Mouse (Mus musculus) adrenal gland, postnatal 36 days (tissue): Measurements from ENCODE around the gene Ppp2r1b. TPM values are rescaled to one million over a fixed set of nuclear protein-coding genes. Genes with fewer than 3 reads are reported as not detected.
A peak's percentile ranks its signal among the peaks of the same experiment; 100 is the strongest.

Experiments used
- DNase-seq, 2 experiments: peaks; one replicate each; pipeline ENCODE4 v3.0.0; 2021; ENCODE audit warnings: mixed read lengths in 1 of 2
- total RNA-seq, 2 experiments: library from RNA; stranded (reverse); gene quantifications; 2 replicates each; pipeline ENCODE4 v1.2.3; 2021

The Ppp2r1b gene
- total RNA-seq, 2 experiments from 2014 or later, result 35.4 to 35.7 TPM

DNA sequence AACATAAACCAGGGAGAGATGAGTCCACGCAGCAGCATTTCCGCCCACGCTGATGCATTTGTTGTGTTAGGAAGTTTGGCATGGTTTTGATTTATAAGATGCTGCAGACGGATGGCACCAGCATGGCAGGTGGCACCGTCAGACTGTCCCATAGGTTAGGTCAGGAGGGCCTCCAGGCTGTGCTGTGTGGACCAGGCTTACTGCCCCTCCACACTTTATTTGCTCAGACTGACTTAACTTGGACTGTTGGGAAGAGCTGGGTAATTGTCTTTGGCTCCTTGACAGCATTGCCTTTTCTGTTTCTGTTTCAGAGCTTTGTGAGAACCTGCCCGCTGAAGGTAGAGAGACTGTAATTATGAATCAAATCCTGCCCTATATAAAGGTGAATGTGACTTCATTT lies 21.9 kb downstream of the Ppp2r1b start:
- no peak for DNase-seq

DNA sequence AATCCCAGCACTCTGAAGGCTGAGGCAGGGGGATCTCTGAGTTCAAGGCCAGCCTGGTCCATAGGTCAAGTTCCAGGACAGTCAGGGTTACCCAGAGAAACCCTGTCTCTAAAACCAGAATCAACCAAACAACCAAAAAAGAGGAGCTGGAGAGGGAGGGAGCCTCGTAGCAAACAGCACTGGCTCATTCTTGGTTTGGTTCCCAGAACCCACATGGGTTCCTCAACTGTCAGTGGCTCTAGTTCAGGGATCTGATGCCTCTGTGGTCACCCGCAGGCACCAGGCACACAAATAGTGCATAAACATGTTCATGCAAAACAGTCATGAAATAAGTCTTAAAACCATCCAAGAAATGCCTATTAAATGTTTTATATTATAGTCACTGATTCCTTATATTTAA lies 23.1 kb downstream of the Ppp2r1b start:
- DNase-seq, result no peak

GRCm38 (mm10) chr9:50873210-50873609 lies 28.1 kb downstream of the Ppp2r1b start:
- no peak for DNase-seq

DNA sequence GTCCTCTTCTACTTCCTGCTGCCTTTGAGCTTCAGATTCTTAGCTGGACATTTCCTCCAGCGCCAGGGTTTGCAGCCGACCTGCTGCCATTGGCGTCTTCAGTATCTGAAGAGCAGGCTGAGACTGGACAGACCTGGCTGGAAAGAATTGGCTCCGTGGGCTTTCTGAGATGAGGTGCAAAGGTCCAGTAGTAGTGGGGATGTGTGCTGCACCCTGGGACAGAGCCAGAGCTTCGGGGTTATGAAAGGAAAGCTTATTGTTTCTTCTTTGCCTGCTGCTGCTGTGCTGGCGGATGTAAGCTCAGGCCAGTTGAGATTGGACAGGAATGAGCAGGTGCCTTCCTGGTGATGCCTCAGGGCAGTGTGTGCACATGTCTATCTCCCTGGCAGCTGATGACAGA lies 28.9 kb downstream of the Ppp2r1b start:
- no peak for DNase-seq

DNA sequence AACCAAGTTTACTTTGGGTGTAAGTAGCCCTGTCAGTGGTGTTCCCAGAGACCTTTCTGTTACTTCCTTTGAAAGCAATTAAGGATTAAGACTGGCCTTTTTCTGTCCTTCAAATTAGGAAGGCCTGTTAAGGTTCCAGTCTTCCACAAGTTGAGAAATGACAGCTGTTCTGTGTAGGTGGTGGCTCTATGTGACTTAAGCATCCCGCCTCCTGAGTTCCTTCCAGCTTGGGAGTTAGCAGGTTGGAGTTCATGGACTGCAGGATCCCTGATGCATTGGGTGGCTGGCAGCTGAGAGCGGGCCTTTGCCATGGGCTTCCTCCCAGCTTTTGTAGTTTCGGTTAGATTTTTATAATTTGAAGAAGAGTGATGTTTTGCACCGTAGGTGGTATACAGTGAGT lies 30.4 kb downstream of the Ppp2r1b start:
- no peak for DNase-seq

DNA sequence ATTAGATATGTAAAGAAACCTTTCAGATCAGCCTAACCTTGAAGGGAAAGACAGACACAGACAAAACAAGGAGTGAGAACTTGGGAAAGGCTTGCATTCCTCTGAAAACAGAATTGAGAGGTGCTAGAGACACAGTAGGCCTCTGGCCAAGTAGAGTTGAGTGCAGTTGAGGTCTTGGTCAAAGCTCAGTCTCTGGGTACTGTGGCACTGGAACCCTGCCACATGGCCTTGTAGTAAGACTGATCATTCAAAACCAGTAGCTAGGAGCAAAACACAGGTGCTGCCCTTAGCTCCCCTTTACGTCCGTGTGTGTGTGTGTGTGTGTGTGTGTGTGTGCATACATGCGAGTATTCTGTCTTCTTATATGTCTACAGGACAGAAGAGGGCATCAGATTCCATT lies 31.2 kb downstream of the Ppp2r1b start:
- DNase-seq, result peak; percentile 64 to 76

GRCm38 (mm10) chr9:50877431-50877830 lies 32.3 kb downstream of the Ppp2r1b start:
- DNase-seq, result no peak

- no peak for DNase-seq
These were observed 37.1 kb downstream of the Ppp2r1b start for GRCm38 (mm10) chr9:50882183-50882582.

DNA sequence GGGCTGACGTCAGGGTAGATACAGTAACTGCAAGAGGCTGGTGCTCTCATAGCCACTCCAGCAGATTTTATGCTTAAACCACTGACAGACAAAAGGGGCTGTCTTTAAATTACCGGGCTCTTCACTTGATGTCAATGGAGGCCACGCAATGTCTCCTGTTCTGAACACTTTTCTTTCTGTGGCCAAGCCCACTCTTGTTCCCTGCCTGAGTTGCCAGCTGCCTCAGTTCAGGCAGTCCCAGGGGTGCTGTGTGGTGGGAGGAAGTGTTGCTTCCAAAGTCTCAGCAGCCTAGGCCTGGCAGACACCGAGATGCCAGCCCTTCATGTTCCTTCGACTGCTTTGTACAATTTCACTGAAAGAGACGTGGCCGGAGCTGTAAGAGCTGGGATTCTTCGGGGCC lies 39.0 kb downstream of the Ppp2r1b start:
- no peak for DNase-seq

- peak; percentile 25 to 45 for DNase-seq
These were observed 39.9 kb downstream of the Ppp2r1b start for GRCm38 (mm10) chr9:50884741-50885599.

DNA sequence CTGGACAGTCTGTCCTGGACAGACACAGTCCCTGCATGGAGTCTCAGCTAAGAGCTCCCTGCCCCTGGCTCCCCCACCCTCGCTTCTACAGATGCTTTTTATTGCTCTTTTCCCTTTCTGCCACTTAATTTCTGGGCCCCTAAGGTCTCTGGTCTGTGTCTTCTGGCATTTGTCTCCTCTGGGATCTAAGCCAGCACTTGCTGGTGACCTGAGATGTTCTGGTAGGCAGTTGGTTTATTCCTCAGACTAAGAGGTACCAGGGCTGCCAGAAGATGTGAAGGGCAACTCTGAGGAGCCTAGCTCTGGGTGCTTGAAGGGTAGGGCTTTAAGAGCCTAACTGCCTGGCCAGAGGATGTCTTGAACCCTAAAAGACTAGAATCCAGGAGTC lies 40.5 kb downstream of the Ppp2r1b start:
- peak in 1 of 2 experiments; percentile 24 for DNase-seq

GRCm38 (mm10) chr9:50886870-50887269 lies 41.8 kb downstream of the Ppp2r1b start:
- DNase-seq, result no peak

DNA sequence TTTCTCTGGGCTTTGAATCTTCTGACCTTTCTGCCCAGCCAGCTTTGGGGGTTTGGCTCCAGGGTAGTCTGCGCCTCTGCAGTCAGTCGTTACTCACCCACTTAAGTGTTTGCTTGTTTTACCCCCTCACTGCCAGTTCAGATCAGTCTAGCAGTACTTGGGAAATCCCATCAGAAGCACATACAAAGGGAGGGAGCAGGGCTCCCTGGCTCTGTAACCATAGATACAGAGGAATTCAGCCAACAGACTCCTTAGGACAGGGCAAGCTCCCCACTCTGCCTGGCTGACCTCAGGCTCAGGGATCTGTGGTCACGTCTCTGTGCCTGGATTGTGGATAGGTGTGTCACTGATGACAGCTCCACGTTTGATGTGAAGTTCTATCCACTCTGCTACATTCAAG lies 42.2 kb downstream of the Ppp2r1b start:
- no peak for DNase-seq

DNA sequence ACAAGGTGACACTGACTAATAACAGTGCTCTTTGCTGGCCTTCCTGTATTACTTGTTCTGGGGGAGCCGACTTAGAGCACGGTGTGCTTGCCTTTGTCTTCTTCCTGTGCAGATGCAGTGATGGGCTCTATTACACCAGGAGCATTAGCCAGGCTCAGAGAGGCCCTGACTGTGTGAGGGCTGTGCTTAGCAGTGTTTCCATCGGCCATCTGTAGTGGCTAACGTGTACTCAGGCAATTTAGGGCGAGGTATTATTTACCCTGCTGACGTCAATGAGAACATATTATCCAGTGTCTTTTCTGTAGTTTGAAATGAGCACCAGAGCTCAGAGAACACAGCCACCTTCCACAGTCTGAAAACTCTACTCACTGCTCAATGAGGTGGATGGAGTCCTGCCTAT lies 44.1 kb downstream of the Ppp2r1b start:
- no peak for DNase-seq

DNA sequence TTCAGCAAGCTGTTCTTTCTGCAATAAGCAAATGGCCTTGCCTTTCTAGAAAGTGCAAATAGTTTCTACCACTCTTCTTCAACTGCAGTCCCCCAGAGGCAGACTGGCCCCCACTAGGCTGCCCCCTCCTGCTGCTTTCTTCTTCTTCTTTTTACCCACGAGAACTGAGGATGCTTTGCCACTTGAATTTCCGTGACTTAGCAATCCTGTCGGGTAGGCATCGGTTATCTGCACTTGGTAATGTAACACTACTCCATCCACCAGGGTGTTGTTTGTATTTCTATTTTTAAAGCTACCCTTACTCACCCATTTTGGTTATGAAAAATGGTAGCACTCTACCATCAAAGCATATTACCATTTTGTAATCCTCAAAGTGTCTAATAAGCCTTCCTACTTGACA lies 44.9 kb downstream of the Ppp2r1b start:
- DNase-seq, result no peak

DNA sequence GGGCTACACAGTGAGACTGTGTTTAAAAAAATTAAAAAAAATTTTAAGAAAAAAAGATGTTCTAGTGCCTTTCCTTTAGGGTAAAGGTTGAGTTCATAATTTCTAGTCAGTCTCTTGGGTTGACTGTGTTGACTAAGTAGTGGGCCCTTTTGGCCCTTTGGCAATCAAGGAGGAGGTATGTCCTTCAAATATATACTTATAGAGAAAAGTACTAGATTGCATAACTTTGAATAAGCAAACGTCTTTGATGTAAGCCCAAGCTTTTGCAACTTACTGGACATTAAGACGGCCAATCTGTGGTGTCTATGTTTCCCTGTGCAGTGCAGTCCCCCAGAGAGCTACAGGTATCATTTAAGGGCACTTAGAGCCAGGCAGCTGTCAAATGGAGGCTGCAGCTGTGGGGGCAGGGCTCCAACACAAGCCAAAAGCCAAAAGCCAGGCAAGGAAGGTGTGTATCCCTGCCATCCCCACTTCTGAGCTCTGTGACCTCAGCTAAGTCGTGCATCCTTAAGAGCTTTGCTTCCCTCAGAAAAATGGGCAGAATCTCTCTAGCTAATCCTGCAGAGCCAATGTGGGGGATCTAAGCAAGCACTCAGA lies 45.5 kb downstream of the Ppp2r1b start:
- DNase-seq, result no peak

GRCm38 (mm10) chr9:50893665-50894064 lies 48.6 kb downstream of the Ppp2r1b start:
- peak; percentile 95 to 96 for DNase-seq

GRCm38 (mm10) chr9:50900026-50900920 lies 55.2 kb downstream of the Ppp2r1b start:
- no peak for DNase-seq

- DNase-seq, result no peak
These were observed 59.2 kb downstream of the Ppp2r1b start for GRCm38 (mm10) chr9:50904196-50904847.

DNA sequence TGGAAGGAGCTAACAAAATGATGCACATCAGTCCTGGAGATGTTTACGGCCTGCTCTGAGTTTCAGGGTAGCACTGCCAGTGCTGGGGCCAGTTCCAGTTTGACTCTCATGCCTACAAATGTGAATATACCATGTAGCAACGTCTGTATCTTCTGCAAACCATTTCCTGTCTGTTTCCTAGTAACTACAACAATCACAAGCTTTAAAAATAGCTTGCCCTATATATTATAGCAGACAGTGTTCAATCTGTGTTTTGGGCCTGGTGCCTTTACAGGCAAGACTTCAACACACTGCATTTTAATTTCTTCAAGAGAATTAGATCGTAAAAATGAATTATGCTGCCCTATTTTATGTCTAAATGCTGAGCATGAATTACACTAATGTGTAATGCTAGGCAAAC lies 60.2 kb downstream of the Ppp2r1b start:
- no peak for DNase-seq

DNA sequence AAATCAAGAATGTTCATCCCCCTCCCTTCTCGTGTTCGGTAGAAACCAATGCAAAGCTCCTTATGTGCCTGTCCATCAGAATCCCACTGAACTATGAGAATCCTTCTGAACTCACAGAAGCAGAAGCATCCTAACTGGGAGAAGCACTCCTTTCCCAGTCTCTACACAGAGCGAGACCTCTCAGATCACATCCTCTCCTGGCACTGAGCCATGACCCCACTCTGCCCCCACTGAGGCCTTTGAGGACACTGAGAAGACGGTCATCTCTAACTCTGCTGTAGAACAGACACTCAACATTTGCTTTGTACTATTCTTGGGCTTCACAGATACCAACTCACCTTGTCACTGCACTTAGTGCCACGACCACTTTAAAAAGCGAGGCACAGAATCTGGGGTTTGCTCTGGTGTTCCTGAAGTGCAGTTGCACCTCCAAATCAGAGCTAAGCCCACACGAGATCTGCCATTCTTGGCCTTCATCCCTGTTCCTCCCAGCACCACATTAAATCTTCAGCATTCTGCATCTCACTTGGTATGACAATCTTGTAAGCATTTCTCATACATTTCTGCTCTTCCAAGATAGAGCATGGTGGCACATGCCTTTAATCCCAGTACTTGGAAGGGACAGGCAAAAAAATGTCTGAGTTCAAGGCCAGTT lies 66.9 kb downstream of the Ppp2r1b start:
- no peak for DNase-seq

- no peak for DNase-seq
These were observed 73.0 kb downstream of the Ppp2r1b start for GRCm38 (mm10) chr9:50918131-50918530.
